Mouse (Mus musculus) hindbrain, embryonic 11.5 days (tissue): ENCODE data around the gene Tsc22d3. TPM values are rescaled to one million over a fixed set of nuclear protein-coding genes. Genes with fewer than 3 reads are reported as not detected.
"Not testable (repeated sequence)": the region's sequence is repeated elsewhere in the genome, so short reads cannot be mapped to it uniquely, and the experiment has no call there.

ENCODE experiments used
- ATAC-seq: fragments of 200-750 bp; cut with Nextera tagmentation; 2 replicates; pipeline ENCODE4 v1.8.0; 2017; ENCODE audit warnings: mild to moderate bottlenecking, moderate TSS enrichment, moderate library complexity; ENCODE audit not compliant: low FRiP score
- DNase-seq: peaks from one replicate; pipeline ENCODE4 v3.0.0-alpha.2; 2015; ENCODE audit warnings: low spot score
- H3K27ac ChIP-seq: fragments of 300-500 bp; sonication (generic); 2 replicates; pipeline ENCODE4 v1.5.1; 2014; ENCODE audit warnings: mild to moderate bottlenecking, low read depth, low read length
- H3K27me3 ChIP-seq: fragments of 300-500 bp; sonication (generic); 2 replicates; pipeline ENCODE4 v1.6.1; 2014; ENCODE audit warnings: mild to moderate bottlenecking, low read length, moderate library complexity, mixed read lengths; ENCODE audit not compliant: control insufficient read depth, insufficient read depth
- H3K36me3 ChIP-seq: fragments of 300-500 bp; sonication (generic); 2 replicates; pipeline ENCODE4 v1.6.1; 2014; ENCODE audit warnings: mild to moderate bottlenecking, low read length, moderate library complexity, mixed read lengths; ENCODE audit not compliant: control insufficient read depth, insufficient read depth
- H3K4me1 ChIP-seq: fragments of 300-500 bp; sonication (generic); replicated peaks from 2 replicates; pipeline ENCODE4 v1.6.1; 2014; ENCODE audit warnings: low read length, mixed read lengths; ENCODE audit not compliant: control insufficient read depth, insufficient read depth
- H3K4me2 ChIP-seq: fragments of 300-500 bp; sonication (generic); replicated peaks from 2 replicates; pipeline ENCODE4 v1.6.1; 2014; ENCODE audit warnings: mild to moderate bottlenecking, low read depth, low read length
- H3K4me3 ChIP-seq: fragments of 300-500 bp; sonication (generic); 2 replicates; pipeline ENCODE4 v1.5.1; 2014; ENCODE audit warnings: low read depth, low read length
- H3K9ac ChIP-seq: fragments of 300-500 bp; sonication (generic); 2 replicates; pipeline ENCODE4 v1.6.1; 2014; ENCODE audit warnings: low read depth, low read length
- H3K9me3 ChIP-seq: fragments of 300-500 bp; sonication (generic); 2 replicates; pipeline ENCODE4 v1.6.1; 2016; ENCODE audit warnings: low read length; ENCODE audit not compliant: control insufficient read depth
- WGBS: fragments of 180-500 bp; shearing (Covaris S2); extraction: QIAGEN DNeasy Blood & Tissue Kit; methylation state at CpG from one replicate; pipeline ENCODE4 v1.1.7; 2014; 5-methylcytosine and 5-hydroxymethylcytosine counted together
- polyA plus RNA-seq: library from polyadenylated mRNA; unstranded; fragments of >200 nt; fragmentation: Nextera tagmentation; extraction: Ambion mirVana; gene quantifications from 2 replicates; pipeline ENCODE4 v1.2.1, GENCODE M21; 2014

The Tsc22d3 gene
- polyA plus RNA-seq, 1 experiment from 2014 or later: 147 TPM

- not testable (repeated sequence) for H3K27ac ChIP-seq, ATAC-seq, H3K4me2 ChIP-seq, H3K4me3 ChIP-seq, H3K9ac ChIP-seq, H3K4me1 ChIP-seq, H3K36me3 ChIP-seq, DNase-seq, H3K9me3 ChIP-seq
- WGBS: 98% methylated on average over 3 of the region's 3 CpGs
- peaks cover 16% of the 10 kb centered on the region for H3K27me3 ChIP-seq
These were observed 60.6 kb downstream of the Tsc22d3 start for GRCm38 (mm10) chrX:140539831-140540230.

GRCm38 (mm10) chrX:140539111-140539680 is 61.3 kb downstream of the Tsc22d3 start:
- Histone ChIP-seq H3K27ac (no peak overlapping the region), H3K4me2 (no peak overlapping the region), H3K27me3 (peaks cover 16% of the 10 kb centered on the region), H3K4me1 (no peaks in the 10 kb centered on the region), H3K9me3 (no peaks in the 10 kb centered on the region), H3K36me3 (no peaks in the 10 kb centered on the region), H3K9ac (no peak overlapping the region), H3K4me3 (no peak overlapping the region)
- ATAC-seq: no peak
- 83% methylated on average over 3 of the region's 3 CpGs for WGBS
- no peak for DNase-seq

- H3K4me3 ChIP-seq: no peak overlapping the region
- no peaks in the 10 kb centered on the region for H3K9me3 ChIP-seq
- no peak overlapping the region for H3K4me2 ChIP-seq
- H3K27me3 ChIP-seq: peaks cover 14% of the 10 kb centered on the region
- H3K9ac ChIP-seq: no peak overlapping the region
- no peak for ATAC-seq
- no peak for DNase-seq
- H3K27ac ChIP-seq: no peak overlapping the region
- H3K36me3 ChIP-seq: no peaks in the 10 kb centered on the region
- WGBS: 83% methylated on average over 2 of the region's 2 CpGs
- no peaks in the 10 kb centered on the region for H3K4me1 ChIP-seq
These were observed 61.8 kb downstream of the Tsc22d3 start for GRCm38 (mm10) chrX:140538649-140539048.

GRCm38 (mm10) chrX:140537662-140538061 is 62.8 kb downstream of the Tsc22d3 start:
- 47% methylated on average over 6 of the region's 6 CpGs for WGBS
- DNase-seq (no peak), ATAC-seq (no peak)
- H3K4me2 ChIP-seq: no peak overlapping the region
- H3K9me3 ChIP-seq: no peaks in the 10 kb centered on the region
- H3K27ac ChIP-seq: no peak overlapping the region
- H3K27me3 ChIP-seq: peaks cover 7% of the 10 kb centered on the region
- H3K9ac ChIP-seq: no peak overlapping the region
- H3K4me1 ChIP-seq: no peaks in the 10 kb centered on the region
- H3K36me3 ChIP-seq: no peaks in the 10 kb centered on the region
- no peak overlapping the region for H3K4me3 ChIP-seq

- H3K4me3 ChIP-seq: no peak overlapping the region
- WGBS: 33% methylated on average over 1 of the region's 1 CpGs
- H3K9me3 ChIP-seq: no peaks in the 10 kb centered on the region
- H3K36me3 ChIP-seq: no peaks in the 10 kb centered on the region
- DNase-seq (no peak), ATAC-seq (no peak)
- no peak overlapping the region for H3K9ac ChIP-seq
- H3K4me2 ChIP-seq: no peak overlapping the region
- H3K27ac ChIP-seq: no peak overlapping the region
- no peaks in the 10 kb centered on the region for H3K4me1 ChIP-seq
- peaks cover 6% of the 10 kb centered on the region; the same call in 1 of the 2 replicates for H3K27me3 ChIP-seq
These were observed 65.0 kb downstream of the Tsc22d3 start for GRCm38 (mm10) chrX:140535487-140535886.

GRCm38 (mm10) chrX:140534306-140534705 is 66.2 kb downstream of the Tsc22d3 start:
- no peak overlapping the region for H3K9ac ChIP-seq
- H3K9me3 ChIP-seq: no peaks in the 10 kb centered on the region
- peaks cover 6% of the 10 kb centered on the region; the same call in 1 of the 2 replicates for H3K27me3 ChIP-seq
- H3K4me3 ChIP-seq: no peak overlapping the region
- H3K4me1 ChIP-seq: no peaks in the 10 kb centered on the region
- H3K27ac ChIP-seq: no peak overlapping the region
- DNase-seq (no peak), ATAC-seq (no peak)
- WGBS: 80% methylated on average over 3 of the region's 3 CpGs
- H3K36me3 ChIP-seq: no peaks in the 10 kb centered on the region
- H3K4me2 ChIP-seq: no peak overlapping the region

- H3K27me3 ChIP-seq: peaks cover 3% of the 10 kb centered on the region; the same call in 1 of the 2 replicates
- H3K9ac ChIP-seq: no peak overlapping the region
- 83% methylated on average over 6 of the region's 6 CpGs for WGBS
- ATAC-seq (no peak), DNase-seq (no peak)
- no peak overlapping the region for H3K4me3 ChIP-seq
- H3K4me1 ChIP-seq: no peaks in the 10 kb centered on the region
- no peaks in the 10 kb centered on the region for H3K9me3 ChIP-seq
- no peaks in the 10 kb centered on the region for H3K36me3 ChIP-seq
- no peak overlapping the region for H3K27ac ChIP-seq
- no peak overlapping the region for H3K4me2 ChIP-seq
These were observed 68.1 kb downstream of the Tsc22d3 start for GRCm38 (mm10) chrX:140532325-140532724.

- Histone ChIP-seq H3K36me3 (no peaks in the 10 kb centered on the region), H3K9me3 (no peaks in the 10 kb centered on the region), H3K27me3 (peaks cover 3% of the 10 kb centered on the region; the same call in 1 of the 2 replicates), H3K4me2 (no peak overlapping the region), H3K27ac (no peak overlapping the region), H3K4me1 (no peaks in the 10 kb centered on the region), H3K9ac (no peak overlapping the region), H3K4me3 (no peak overlapping the region)
- ATAC-seq (no peak), DNase-seq (no peak)
- 94% methylated on average over 2 of the region's 2 CpGs for WGBS
These were observed 69.1 kb downstream of the Tsc22d3 start for GRCm38 (mm10) chrX:140531356-140531755.

GRCm38 (mm10) chrX:140530632-140531031 is 69.8 kb downstream of the Tsc22d3 start:
- Histone ChIP-seq H3K4me3 (no peak overlapping the region), H3K27me3 (peaks cover 3% of the 10 kb centered on the region; the same call in 1 of the 2 replicates), H3K4me1 (no peaks in the 10 kb centered on the region), H3K9ac (no peak overlapping the region), H3K4me2 (no peak overlapping the region), H3K36me3 (no peaks in the 10 kb centered on the region), H3K9me3 (no peaks in the 10 kb centered on the region), H3K27ac (no peak overlapping the region)
- 82% methylated on average over 5 of the region's 5 CpGs for whole genome bisulfite sequencing
- ATAC-seq (no peak), DNase-seq (no peak)
